Mouse (Mus musculus): ENCODE data around the gene Ric8b.

GRCm38 (mm10) chr10:85027619-85028175, 110.3 kb downstream of the Ric8b start:
- TF ChIP-seq EP300 (IDR thresholded peaks at IDR 0.05; ENCODE audit: insufficient read depth, low read depth, low read length) (peak; percentile 64; the same call in 1 of the 2 replicates), POLR2A (IDR thresholded peaks at IDR 0.05; ENCODE audit: insufficient read depth, low read depth, low read length) (no peak), CTCF (IDR thresholded peaks at IDR 0.05) (no peak)

All from heart, adult 2 months (tissue).